Mouse (Mus musculus): ENCODE results near the gene Epp13. TPM values are rescaled to one million over a fixed set of nuclear protein-coding genes. Genes with fewer than 3 reads are reported as not detected.

Epp13 gene
- total and polyA plus RNA-seq, 3 experiments, result 0.14 TPM; not detected in 2

GRCm38 (mm10) chr7:6262984-6263383 is 10.5 kb downstream of the Epp13 start:
- no peaks in the 10 kb centered on the region for H3K79me2 ChIP-seq (ENCODE audit: control insufficient read depth, insufficient read depth, low read length, poor library complexity)
- H3K27ac ChIP-seq (ENCODE audit: control insufficient read depth, low read depth, low read length), result no peak overlapping the region
- DNase-seq (ENCODE audit: low read depth, low spot score), result no peak
- no peak for TF ChIP-seq EP300 (IDR thresholded peaks at IDR 0.05; ENCODE audit: low read depth in 1 of 2, low read length in 2 of 2)
- peak; percentile 93 for TF ChIP-seq ZKSCAN1 (IDR thresholded peaks at IDR 0.05; ENCODE audit: low read depth, low read length)
- H3K4me3 ChIP-seq (ENCODE audit: control insufficient read depth in 1 of 2, insufficient read depth in 1 of 2, low read depth in 2 of 2, low read length in 2 of 2), result no peak overlapping the region
- H3K27me3 ChIP-seq (ENCODE audit: control insufficient read depth in 1 of 2, insufficient read depth in 2 of 2, low read length in 2 of 2), result no peaks in the 10 kb centered on the region; a peak in 1 of 4 replicates
- no peaks in the 10 kb centered on the region for H3K36me3 ChIP-seq (ENCODE audit: control insufficient read depth in 1 of 2, insufficient read depth in 2 of 2, low read length in 2 of 2)
- no peak overlapping the region for H3K9ac ChIP-seq (ENCODE audit: control insufficient read depth, low read depth, low read length, poor library complexity, severe bottlenecking)
- H3K9me3 ChIP-seq (replicated peaks; ENCODE audit: insufficient read depth, low read length), result no peaks in the 10 kb centered on the region
- no peaks in the 10 kb centered on the region for H3K4me1 ChIP-seq (ENCODE audit: control insufficient read depth in 1 of 2, insufficient read depth in 2 of 2, low read length in 2 of 2)

DNA sequence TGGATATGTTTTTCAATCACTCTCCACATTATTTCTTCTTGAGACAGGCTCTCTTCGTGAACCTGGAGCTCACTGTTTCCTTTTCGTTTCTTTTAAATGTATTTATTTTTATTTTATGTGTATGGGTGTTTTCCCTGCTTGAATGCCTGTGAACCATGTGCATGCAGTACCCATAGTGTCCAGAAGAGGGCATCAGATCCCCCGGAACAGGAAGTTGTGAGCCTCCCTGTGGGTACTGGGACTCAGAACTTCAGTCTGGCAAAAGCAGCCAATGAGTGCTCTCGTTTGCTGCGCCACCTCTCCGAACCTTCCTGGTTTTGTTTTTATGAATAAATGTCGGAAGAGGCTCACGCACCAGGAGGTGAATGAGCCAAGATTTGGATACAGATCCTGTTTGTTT is 13.2 kb downstream of the Epp13 start:
- Histone ChIP-seq H3K36me3 (ENCODE audit: control insufficient read depth in 1 of 2, insufficient read depth in 2 of 2, low read length in 2 of 2) (no peaks in the 10 kb centered on the region), H3K4me1 (ENCODE audit: control insufficient read depth in 1 of 2, insufficient read depth in 2 of 2, low read length in 2 of 2) (no peaks in the 10 kb centered on the region), H3K9me3 (replicated peaks; ENCODE audit: insufficient read depth, low read length) (no peaks in the 10 kb centered on the region), H3K4me3 (ENCODE audit: control insufficient read depth in 1 of 2, insufficient read depth in 1 of 2, low read depth in 2 of 2, low read length in 2 of 2) (no peak overlapping the region), H3K79me2 (ENCODE audit: control insufficient read depth, insufficient read depth, low read length, poor library complexity) (no peaks in the 10 kb centered on the region), H3K27ac (ENCODE audit: control insufficient read depth, low read depth, low read length) (no peak overlapping the region), H3K27me3 (ENCODE audit: control insufficient read depth in 1 of 2, insufficient read depth in 2 of 2, low read length in 2 of 2) (no peaks in the 10 kb centered on the region), H3K9ac (ENCODE audit: control insufficient read depth, low read depth, low read length, poor library complexity, severe bottlenecking) (no peak overlapping the region)
- DNase-seq (ENCODE audit: low read depth, low spot score), result peak; percentile 69
- TF ChIP-seq NELFE (IDR thresholded peaks at IDR 0.05; ENCODE audit: low read depth, low read length), result no peak
- no peak for TF ChIP-seq E2F4 (IDR thresholded peaks at IDR 0.05; ENCODE audit: borderline replicate concordance, low read depth, low read length)
- TF ChIP-seq ELF1 (IDR thresholded peaks at IDR 0.05; ENCODE audit: low read depth, low read length), result peak; percentile 73
- no peak for TF ChIP-seq ZC3H11A (IDR thresholded peaks at IDR 0.05; ENCODE audit: low read depth, low read length)
- no peak for TF ChIP-seq HCFC1 (IDR thresholded peaks at IDR 0.05; ENCODE audit: low read depth, low read length)
- no peak for TF ChIP-seq USF2 (IDR thresholded peaks at IDR 0.05; ENCODE audit: borderline replicate concordance in 1 of 2, insufficient read depth in 1 of 2, low read depth in 1 of 2, low read length in 2 of 2)
- no peak for TF ChIP-seq POLR2A (IDR thresholded peaks at IDR 0.05; ENCODE audit: control insufficient read depth in 1 of 2, insufficient read depth in 1 of 2, low read depth in 1 of 2, low read length in 2 of 2, poor library complexity in 1 of 2)
- TF ChIP-seq JUND (IDR thresholded peaks at IDR 0.05; ENCODE audit: low read depth, low read length), result no peak
- no peak for TF ChIP-seq BHLHE40 (IDR thresholded peaks at IDR 0.05; ENCODE audit: borderline replicate concordance, low read depth, low read length)
- TF ChIP-seq MAFK (IDR thresholded peaks at IDR 0.05; ENCODE audit: borderline replicate concordance, low read depth, low read length), result no peak
- TF ChIP-seq SMC3 (IDR thresholded peaks at IDR 0.05; ENCODE audit: low read depth, low read length), result peak; percentile 57
- TF ChIP-seq TAL1 (IDR thresholded peaks at IDR 0.05; ENCODE audit: low read length), result no peak
- no peak for TF ChIP-seq MAX (IDR thresholded peaks at IDR 0.05; ENCODE audit: low read length)
- TF ChIP-seq MYB (IDR thresholded peaks at IDR 0.05; ENCODE audit: low read depth, low read length), result no peak
- no peak for TF ChIP-seq MXI1 (IDR thresholded peaks at IDR 0.05; ENCODE audit: low read depth, low read length)
- TF ChIP-seq GABPA (IDR thresholded peaks at IDR 0.05; ENCODE audit: low read depth, low read length), result no peak
- no peak for TF ChIP-seq SIN3A (IDR thresholded peaks at IDR 0.05; ENCODE audit: low read length)
- no peak for TF ChIP-seq MAZ (IDR thresholded peaks at IDR 0.05; ENCODE audit: low read depth, low read length)
- TF ChIP-seq CHD2 (IDR thresholded peaks at IDR 0.05; ENCODE audit: low read length), result no peak
- TF ChIP-seq UBTF (IDR thresholded peaks at IDR 0.05; ENCODE audit: borderline replicate concordance, insufficient read depth, low read depth, low read length), result no peak
- TF ChIP-seq RCOR1 (IDR thresholded peaks at IDR 0.05; ENCODE audit: low read depth, low read length), result no peak
- TF ChIP-seq ETS1 (IDR thresholded peaks at IDR 0.05; ENCODE audit: low read depth, low read length), result no peak
- no peak for TF ChIP-seq CHD1 (IDR thresholded peaks at IDR 0.05; ENCODE audit: low read depth, low read length)
- TF ChIP-seq GATA1 (IDR thresholded peaks at IDR 0.05; ENCODE audit: low read depth, low read length), result no peak
- TF ChIP-seq MEF2A (IDR thresholded peaks at IDR 0.05; ENCODE audit: extremely low read depth, insufficient replicate concordance, low read depth, low read length, poor library complexity, severe bottlenecking), result no peak
- TF ChIP-seq CTCF (IDR thresholded peaks at IDR 0.05 in 2 of 3, conservative IDR thresholded peaks at IDR 0.05 in 1 of 3; ENCODE audit: control insufficient read depth in 1 of 3, insufficient read depth in 1 of 3, low read depth in 2 of 3, low read length in 3 of 3, poor library complexity in 1 of 3, severe bottlenecking in 1 of 3), result peak; percentile 41 to 79 (median 61); a peak in 5 of 6 replicates
- peak; percentile 12 for TF ChIP-seq RAD21 (IDR thresholded peaks at IDR 0.05; ENCODE audit: low read depth, low read length)
- TF ChIP-seq EP300 (IDR thresholded peaks at IDR 0.05; ENCODE audit: low read depth in 1 of 2, low read length in 2 of 2), result no peak
- no peak for TF ChIP-seq ZMIZ1 (IDR thresholded peaks at IDR 0.05; ENCODE audit: low read depth, low read length)
- TF ChIP-seq NRF1 (IDR thresholded peaks at IDR 0.05; ENCODE audit: insufficient read depth, low read depth, low read length, poor library complexity, severe bottlenecking), result no peak
- TF ChIP-seq KAT2A (conservative IDR thresholded peaks at IDR 0.05; ENCODE audit: low read depth, low read length), result no peak
